Mouse (Mus musculus) MEL (cell line): ENCODE measurements around the gene Gfral. TPM values are rescaled to one million over a fixed set of nuclear protein-coding genes. Genes with fewer than 3 reads are reported as not detected.

ENCODE experiments used
- DNase-seq: peaks from one replicate; pipeline ENCODE4 v3.0.0; 2011; ENCODE audit warnings: low read depth, low spot score
- H3K27ac ChIP-seq: 2 replicates; pipeline ENCODE4 v1.5.1; 2012; ENCODE audit warnings: low read depth, mild to moderate bottlenecking, control low read depth, low read length, moderate library complexity; ENCODE audit not compliant: control insufficient read depth
- H3K27me3 ChIP-seq, 2 experiments: fragments of 150-350 bp in 1 of 2; sonication (generic) in 1 of 2; 2 replicates each; pipeline ENCODE4 v1.6.1; 2012; ENCODE audit warnings: low read length in 2 of 2, mild to moderate bottlenecking in 2 of 2, improper control_type of control experiment in 1 of 2, moderate library complexity in 1 of 2; ENCODE audit not compliant: insufficient read depth in 2 of 2, control insufficient read depth in 1 of 2
- H3K36me3 ChIP-seq, 2 experiments: 2 replicates each; pipeline ENCODE4 v1.6.1; 2012 to 2014; ENCODE audit warnings: low read length in 2 of 2, improper control_type of control experiment in 1 of 2, inconsistent platforms in 1 of 2, mild to moderate bottlenecking in 1 of 2; ENCODE audit not compliant: insufficient read depth in 2 of 2, control insufficient read depth in 1 of 2
- H3K4me1 ChIP-seq, 2 experiments: fragments of 150-350 bp in 1 of 2; sonication (generic) in 1 of 2; 2 replicates each; pipeline ENCODE4 v1.6.1; 2012; ENCODE audit warnings: low read length in 2 of 2, improper control_type of control experiment in 1 of 2, mild to moderate bottlenecking in 1 of 2; ENCODE audit not compliant: insufficient read depth in 2 of 2, control insufficient read depth in 1 of 2
- H3K4me3 ChIP-seq, 2 experiments: fragments of 150-350 bp in 1 of 2; sonication (generic) in 1 of 2; 2 replicates each; pipeline ENCODE4 v1.5.1; 2012; ENCODE audit warnings: low read depth in 2 of 2, low read length in 2 of 2, mild to moderate bottlenecking in 2 of 2, moderate library complexity in 2 of 2, control low read depth in 1 of 2, improper control_type of control experiment in 1 of 2; ENCODE audit not compliant: control insufficient read depth in 1 of 2, insufficient read depth in 1 of 2
- H3K79me2 ChIP-seq: 2 replicates; pipeline ENCODE4 v1.6.1; 2012; ENCODE audit warnings: mild to moderate bottlenecking, low read length, moderate library complexity; ENCODE audit not compliant: control insufficient read depth, poor library complexity, insufficient read depth
- H3K9ac ChIP-seq: 2 replicates; pipeline ENCODE4 v1.6.1; 2012; ENCODE audit warnings: low read depth, mild to moderate bottlenecking, control low read depth, low read length, moderate library complexity; ENCODE audit not compliant: control insufficient read depth, poor library complexity, severe bottlenecking
- H3K9me3 ChIP-seq: fragments of 150-350 bp; sonication (generic); replicated peaks from 2 replicates; pipeline ENCODE4 v1.6.1; 2012; ENCODE audit warnings: mild to moderate bottlenecking, low read length, improper control_type of control experiment, moderate library complexity; ENCODE audit not compliant: insufficient read depth
- BHLHE40 ChIP-seq: IDR thresholded peaks from 2 replicates; pipeline ENCODE4 v1.6.1; 2012; ENCODE audit warnings: low read depth, mild to moderate bottlenecking, inconsistent platforms, low read length, improper control_type of control experiment, borderline replicate concordance
- CTCF ChIP-seq, 3 experiments: IDR thresholded peaks in 2 of 3; conservative IDR thresholded peaks in 1 of 3; 2 replicates each; pipeline ENCODE4 v1.5.1; 2011 to 2012; ENCODE audit warnings: low read length in 3 of 3, low read depth in 2 of 3, mild to moderate bottlenecking in 2 of 3, improper control_type of control experiment in 1 of 3, inconsistent platforms in 1 of 3, mixed read lengths in 1 of 3, moderate library complexity in 1 of 3; ENCODE audit not compliant: control insufficient read depth in 1 of 3, insufficient read depth in 1 of 3, poor library complexity in 1 of 3, severe bottlenecking in 1 of 3
- ELF1 ChIP-seq: IDR thresholded peaks from 2 replicates; pipeline ENCODE4 v1.6.1; 2014; ENCODE audit warnings: low read depth, mild to moderate bottlenecking, inconsistent platforms, low read length, improper control_type of control experiment, moderate library complexity
- EP300 ChIP-seq, 2 experiments: IDR thresholded peaks; 2 replicates each; pipeline ENCODE4 v1.6.1; 2011; ENCODE audit warnings: improper control_type of control experiment in 2 of 2, low read length in 2 of 2, low read depth in 1 of 2, mild to moderate bottlenecking in 1 of 2
- ETS1 ChIP-seq: IDR thresholded peaks from 2 replicates; pipeline ENCODE4 v1.6.1; 2012; ENCODE audit warnings: low read depth, mild to moderate bottlenecking, inconsistent platforms, low read length, improper control_type of control experiment, moderate library complexity
- GATA1 ChIP-seq: IDR thresholded peaks from 2 replicates; pipeline ENCODE4 v1.6.1; 2011; ENCODE audit warnings: low read depth, low read length, improper control_type of control experiment
- HCFC1 ChIP-seq: IDR thresholded peaks from 2 replicates; pipeline ENCODE4 v1.6.1; 2012; ENCODE audit warnings: low read depth, mild to moderate bottlenecking, inconsistent platforms, low read length, improper control_type of control experiment, moderate library complexity
- MAFK ChIP-seq: IDR thresholded peaks from 2 replicates; pipeline ENCODE4 v1.6.1; 2011; ENCODE audit warnings: low read depth, mild to moderate bottlenecking, low read length, improper control_type of control experiment, borderline replicate concordance
- MAZ ChIP-seq: IDR thresholded peaks from 2 replicates; pipeline ENCODE4 v1.6.1; 2012; ENCODE audit warnings: low read depth, mild to moderate bottlenecking, inconsistent platforms, low read length, improper control_type of control experiment
- MXI1 ChIP-seq: IDR thresholded peaks from 2 replicates; pipeline ENCODE4 v1.6.1; 2011; ENCODE audit warnings: mild to moderate bottlenecking, low read depth, low read length, improper control_type of control experiment
- MYB ChIP-seq: IDR thresholded peaks from 2 replicates; pipeline ENCODE4 v1.6.1; 2011; ENCODE audit warnings: mild to moderate bottlenecking, low read depth, low read length, improper control_type of control experiment
- NELFE ChIP-seq: IDR thresholded peaks from 2 replicates; pipeline ENCODE4 v1.6.1; 2011; ENCODE audit warnings: low read depth, low read length, improper control_type of control experiment
- NRF1 ChIP-seq: IDR thresholded peaks from 2 replicates; pipeline ENCODE4 v1.6.1; 2014; ENCODE audit warnings: low read depth, mild to moderate bottlenecking, inconsistent platforms, low read length, improper control_type of control experiment, moderate library complexity; ENCODE audit not compliant: poor library complexity, insufficient read depth, severe bottlenecking
- POLR2A ChIP-seq, 2 experiments: IDR thresholded peaks; 2 replicates each; pipeline ENCODE4 v1.6.1; 2011 to 2012; ENCODE audit warnings: low read length in 2 of 2, mild to moderate bottlenecking in 2 of 2, control low read depth in 1 of 2, improper control_type of control experiment in 1 of 2, low read depth in 1 of 2, moderate library complexity in 1 of 2; ENCODE audit not compliant: control insufficient read depth in 1 of 2, insufficient read depth in 1 of 2, poor library complexity in 1 of 2
- POLR2AphosphoS2 ChIP-seq: IDR thresholded peaks from 2 replicates; pipeline ENCODE4 v1.6.1; 2011; ENCODE audit warnings: low read length, improper control_type of control experiment
- RAD21 ChIP-seq: IDR thresholded peaks from 2 replicates; pipeline ENCODE4 v1.6.1; 2011; ENCODE audit warnings: mild to moderate bottlenecking, low read depth, low read length, improper control_type of control experiment
- RCOR1 ChIP-seq: IDR thresholded peaks from 2 replicates; pipeline ENCODE4 v1.6.1; 2012; ENCODE audit warnings: low read depth, mild to moderate bottlenecking, inconsistent platforms, low read length, improper control_type of control experiment
- SIN3A ChIP-seq: IDR thresholded peaks from 2 replicates; pipeline ENCODE4 v1.6.1; 2012; ENCODE audit warnings: low read length, improper control_type of control experiment, inconsistent platforms
- SMC3 ChIP-seq: IDR thresholded peaks from 2 replicates; pipeline ENCODE4 v1.6.1; 2011; ENCODE audit warnings: low read depth, low read length, improper control_type of control experiment
- TAL1 ChIP-seq: IDR thresholded peaks from 2 replicates; pipeline ENCODE4 v1.6.1; 2012; ENCODE audit warnings: mild to moderate bottlenecking, inconsistent platforms, low read length, moderate library complexity, mixed read lengths
- TCF12 ChIP-seq: IDR thresholded peaks from 2 replicates; pipeline ENCODE4 v1.6.1; 2014; ENCODE audit warnings: low read depth, mild to moderate bottlenecking, inconsistent platforms, low read length, improper control_type of control experiment, moderate library complexity
- USF1 ChIP-seq: IDR thresholded peaks from 2 replicates; pipeline ENCODE4 v1.6.1; 2014; ENCODE audit warnings: low read depth, mild to moderate bottlenecking, inconsistent platforms, low read length, improper control_type of control experiment, moderate library complexity
- USF2 ChIP-seq, 2 experiments: IDR thresholded peaks; 2 replicates each; pipeline ENCODE4 v1.6.1; 2011 to 2012; ENCODE audit warnings: improper control_type of control experiment in 2 of 2, low read length in 2 of 2, borderline replicate concordance in 1 of 2, inconsistent platforms in 1 of 2, low read depth in 1 of 2, mild to moderate bottlenecking in 1 of 2; ENCODE audit not compliant: insufficient read depth in 1 of 2
- ZC3H11A ChIP-seq: IDR thresholded peaks from 2 replicates; pipeline ENCODE4 v1.6.1; 2012; ENCODE audit warnings: low read depth, mild to moderate bottlenecking, inconsistent platforms, low read length, improper control_type of control experiment
- ZMIZ1 ChIP-seq: IDR thresholded peaks from 2 replicates; pipeline ENCODE4 v1.6.1; 2012; ENCODE audit warnings: low read depth, mild to moderate bottlenecking, inconsistent platforms, low read length, improper control_type of control experiment, moderate library complexity
- polyA plus RNA-seq, 2 experiments: library from polyadenylated mRNA; stranded (reverse) in 1 of 2; unstranded in 1 of 2; fragments of >175 nt in 1 of 2; fragments of >200 nt in 1 of 2; gene quantifications; 2 replicates each; pipeline versions ENCODE4 v1.2.1 to v1.2.4; 2012; ENCODE audit warnings: low replicate concordance in 2 of 2, low read depth in 1 of 2; ENCODE audit not compliant: insufficient read length in 2 of 2, insufficient read depth in 1 of 2, missing spikeins in 1 of 2
- total RNA-seq: library from RNA; depleted of rRNA; stranded (reverse); fragments of 300-350 nt; gene quantifications from 2 replicates; pipeline ENCODE4 v1.2.3, GENCODE M21; 2012

Gfral gene
- total and polyA plus RNA-seq, 3 experiments: not detected

DNA sequence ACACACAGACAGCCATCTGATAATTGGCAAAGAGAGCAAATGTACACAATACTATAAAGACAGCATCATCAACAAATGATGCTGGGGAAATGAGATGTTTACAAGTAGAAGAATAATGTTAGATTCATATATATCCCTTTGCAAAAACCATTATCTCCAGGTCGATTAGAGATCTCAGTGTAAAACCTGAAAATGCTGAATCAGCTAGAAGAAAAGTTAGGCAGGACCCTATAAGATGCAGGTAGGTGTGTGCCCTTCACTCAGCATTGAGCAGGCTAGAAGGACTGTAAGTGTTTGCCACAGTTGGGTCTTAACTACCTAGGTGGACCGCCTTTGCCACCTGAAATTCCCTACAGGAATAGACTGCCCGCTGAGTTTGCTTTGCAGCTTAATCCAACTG is 67.9 kb downstream of the Gfral start:
- TF ChIP-seq MXI1 (no peak), TCF12 (no peak), RCOR1 (no peak), USF1 (no peak), SIN3A (no peak), SMC3 (no peak), CTCF (IDR thresholded peaks at IDR 0.05 in 2 of 3, conservative IDR thresholded peaks at IDR 0.05 in 1 of 3; ENCODE audit: control insufficient read depth in 1 of 3, insufficient read depth in 1 of 3, low read depth in 2 of 3, low read length in 3 of 3, poor library complexity in 1 of 3, severe bottlenecking in 1 of 3) (no peak), ETS1 (no peak), ELF1 (no peak), NELFE (no peak), POLR2A (IDR thresholded peaks at IDR 0.05; ENCODE audit: control insufficient read depth in 1 of 2, insufficient read depth in 1 of 2, low read depth in 1 of 2, low read length in 2 of 2, poor library complexity in 1 of 2) (no peak)
- Histone ChIP-seq H3K27me3 (no peaks in the 10 kb centered on the region), H3K9ac (no peak overlapping the region), H3K79me2 (no peaks in the 10 kb centered on the region), H3K36me3 (no peaks in the 10 kb centered on the region), H3K9me3 (no peaks in the 10 kb centered on the region), H3K4me3 (no peak overlapping the region), H3K27ac (no peak overlapping the region), H3K4me1 (no peaks in the 10 kb centered on the region)
- no peak for DNase-seq

DNA sequence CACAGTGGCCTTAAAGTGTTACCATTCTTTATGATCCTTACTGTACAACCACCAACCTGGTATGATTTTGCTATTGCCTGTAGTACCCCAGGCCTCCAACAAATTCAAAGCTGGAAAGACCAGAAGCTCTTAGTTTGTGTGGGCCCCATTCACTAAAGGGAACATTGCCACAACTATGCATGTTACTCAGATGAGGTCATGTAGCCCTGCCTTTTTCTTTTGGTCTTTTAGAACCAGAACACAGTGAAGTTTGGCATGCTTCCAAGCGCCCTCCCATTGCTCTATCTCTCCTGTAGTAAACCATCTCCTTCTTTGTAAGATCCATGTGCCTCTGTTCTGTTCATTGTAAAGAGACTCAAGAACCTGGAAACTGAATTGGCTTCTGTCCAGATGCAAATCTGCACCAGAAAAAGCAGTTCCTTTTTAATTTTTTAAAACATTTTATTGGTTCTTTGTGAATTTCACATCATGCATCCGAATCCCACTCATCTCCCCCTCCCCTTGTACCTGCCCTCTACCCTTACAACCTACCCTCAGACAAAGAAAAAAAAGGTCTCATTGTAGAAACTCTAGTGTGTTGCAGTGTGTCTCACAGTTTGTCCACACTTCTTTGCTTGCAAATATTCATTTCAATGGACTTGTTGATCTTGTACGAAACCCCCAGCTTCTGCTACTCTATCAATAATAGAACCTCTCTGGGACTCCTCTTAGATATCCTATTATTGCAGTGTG is 74.9 kb downstream of the Gfral start:
- DNase-seq: no peak

GRCm38 (mm10) chr9:76134042-76134441 is 79.4 kb downstream of the Gfral start:
- no peak overlapping the region for H3K4me3 ChIP-seq
- DNase-seq: no peak
- no peaks in the 10 kb centered on the region for H3K9me3 ChIP-seq
- no peak overlapping the region for H3K9ac ChIP-seq
- H3K79me2 ChIP-seq: no peaks in the 10 kb centered on the region
- no peaks in the 10 kb centered on the region for H3K36me3 ChIP-seq
- H3K27ac ChIP-seq: no peak overlapping the region
- H3K4me1 ChIP-seq: no peaks in the 10 kb centered on the region
- no peaks in the 10 kb centered on the region; a peak in 1 of 4 replicates for H3K27me3 ChIP-seq
- TF ChIP-seq ETS1: no peak
- no peak for TF ChIP-seq NRF1
- TF ChIP-seq HCFC1: no peak
- TF ChIP-seq MYB: no peak
- TF ChIP-seq ZC3H11A: no peak
- TF ChIP-seq POLR2AphosphoS2: no peak
- no peak for TF ChIP-seq EP300 (IDR thresholded peaks at IDR 0.05; ENCODE audit: low read depth in 1 of 2, low read length in 2 of 2)
- TF ChIP-seq BHLHE40: no peak
- no peak for TF ChIP-seq ZMIZ1
- TF ChIP-seq USF2 (IDR thresholded peaks at IDR 0.05; ENCODE audit: borderline replicate concordance in 1 of 2, insufficient read depth in 1 of 2, low read depth in 1 of 2, low read length in 2 of 2): no peak
- TF ChIP-seq CTCF (IDR thresholded peaks at IDR 0.05 in 2 of 3, conservative IDR thresholded peaks at IDR 0.05 in 1 of 3; ENCODE audit: control insufficient read depth in 1 of 3, insufficient read depth in 1 of 3, low read depth in 2 of 3, low read length in 3 of 3, poor library complexity in 1 of 3, severe bottlenecking in 1 of 3): no peak
- no peak for TF ChIP-seq POLR2A (IDR thresholded peaks at IDR 0.05; ENCODE audit: control insufficient read depth in 1 of 2, insufficient read depth in 1 of 2, low read depth in 1 of 2, low read length in 2 of 2, poor library complexity in 1 of 2)
- TF ChIP-seq RCOR1: no peak
- no peak for TF ChIP-seq MAZ
- TF ChIP-seq SMC3: no peak

More for the DNA sequence above, 74.9 kb downstream of the Gfral start:
- H3K27me3 ChIP-seq: no peaks in the 10 kb centered on the region
- no peaks in the 10 kb centered on the region for H3K79me2 ChIP-seq
- no peak overlapping the region for H3K4me3 ChIP-seq
- no peak overlapping the region for H3K9ac ChIP-seq
- H3K4me1 ChIP-seq: no peaks in the 10 kb centered on the region
- H3K9me3 ChIP-seq: no peaks in the 10 kb centered on the region
- no peak for TF ChIP-seq RAD21
- no peak for TF ChIP-seq TAL1
- TF ChIP-seq MAFK: no peak
- no peak for TF ChIP-seq BHLHE40
- TF ChIP-seq POLR2AphosphoS2: no peak
- TF ChIP-seq GATA1: no peak
- TF ChIP-seq HCFC1: no peak
- TF ChIP-seq NELFE: no peak
- no peak overlapping the region for H3K27ac ChIP-seq
- H3K36me3 ChIP-seq: no peaks in the 10 kb centered on the region
